Mouse (Mus musculus): ENCODE measurements at regions not wholly inside any gene's neighbourhood (a gene's known extent, or its start where the extent isn't known, plus 50 kb on each side); places are given as distances from the start of the nearest gene placed in this dataset.

GRCm38 (mm10) chr1:76880111-76880782 is 634.6 kb downstream of the Epha4 start:
- DNase-seq (ENCODE audit: low spot score in 2 of 2) = no peak

- no peak for DNase-seq (ENCODE audit: low spot score in 2 of 2)
Observed at GRCm38 (mm10) chr1:76880783-76881145, 634.1 kb downstream of the Epha4 start.

GRCm38 (mm10) chr1:76896152-76896864 is 618.6 kb downstream of the Epha4 start:
- no peak for DNase-seq (ENCODE audit: low spot score in 2 of 2)

- no peak for DNase-seq (ENCODE audit: low spot score in 2 of 2)
Observed at GRCm38 (mm10) chr1:76897431-76897830, 617.5 kb downstream of the Epha4 start.

GRCm38 (mm10) chr1:76911472-76911871 is 603.4 kb downstream of the Epha4 start:
- no peak for DNase-seq (ENCODE audit: low spot score in 2 of 2)

- DNase-seq (ENCODE audit: low spot score in 2 of 2) = no peak
Observed at GRCm38 (mm10) chr1:76919541-76919940, 595.3 kb downstream of the Epha4 start.

- DNase-seq (ENCODE audit: low spot score in 2 of 2) = peak; percentile 3 to 8
Observed at GRCm38 (mm10) chr1:76920634-76921033, 594.3 kb downstream of the Epha4 start.

- DNase-seq (ENCODE audit: low spot score in 2 of 2) = no peak
Observed at GRCm38 (mm10) chr1:76927041-76927440, 587.8 kb downstream of the Epha4 start.

GRCm38 (mm10) chr1:76928035-76928434 is 586.9 kb downstream of the Epha4 start:
- no peak for DNase-seq (ENCODE audit: low spot score in 2 of 2)

GRCm38 (mm10) chr1:76933460-76933859 is 581.4 kb downstream of the Epha4 start:
- no peak for DNase-seq (ENCODE audit: low spot score in 2 of 2)

GRCm38 (mm10) chr1:76942730-76943129 is 572.2 kb downstream of the Epha4 start:
- peak; percentile 61 to 73 for DNase-seq (ENCODE audit: low spot score in 2 of 2)

- peak in 1 of 2 experiments; percentile 7 for DNase-seq (ENCODE audit: low spot score in 2 of 2)
Observed at GRCm38 (mm10) chr1:76944046-76944445, 570.8 kb downstream of the Epha4 start.

- DNase-seq (ENCODE audit: low spot score in 2 of 2) = no peak
Observed at GRCm38 (mm10) chr1:76955031-76955430, 559.9 kb downstream of the Epha4 start.

- DNase-seq (ENCODE audit: low spot score in 2 of 2) = no peak
Observed at GRCm38 (mm10) chr1:76957411-76957810, 557.5 kb downstream of the Epha4 start.

GRCm38 (mm10) chr1:76958706-76959105 is 556.2 kb downstream of the Epha4 start:
- DNase-seq (ENCODE audit: low spot score in 2 of 2) = no peak

- no peak for DNase-seq (ENCODE audit: low spot score in 2 of 2)
Observed at GRCm38 (mm10) chr1:76972454-76972853, 542.4 kb downstream of the Epha4 start.

- no peak for DNase-seq (ENCODE audit: low spot score in 2 of 2)
Observed at GRCm38 (mm10) chr1:76975077-76975945, 539.6 kb downstream of the Epha4 start.

- no peak for DNase-seq (ENCODE audit: low spot score in 2 of 2)
Observed at GRCm38 (mm10) chr1:76980498-76981152, 534.3 kb downstream of the Epha4 start.

GRCm38 (mm10) chr1:76993776-76994175 is 521.1 kb downstream of the Epha4 start:
- no peak for DNase-seq (ENCODE audit: low spot score in 2 of 2)

GRCm38 (mm10) chr1:77008001-77008400 is 506.9 kb downstream of the Epha4 start:
- no peak for DNase-seq (ENCODE audit: low spot score in 2 of 2)

- DNase-seq (ENCODE audit: low spot score in 2 of 2) = no peak
Observed at GRCm38 (mm10) chr1:77010608-77011214, 504.2 kb downstream of the Epha4 start.

Data from heart, adult 9 months (tissue).